Mouse (Mus musculus): ENCODE results near the gene Hhip.

GRCm38 (mm10) chr8:79945501-79946076 lies 112.2 kb downstream of the Hhip start:
- TF ChIP-seq POLR2A (IDR thresholded peaks at IDR 0.05; ENCODE audit: borderline replicate concordance, extremely low read depth, insufficient read depth, insufficient read length, poor library complexity, severe bottlenecking), result no peak
- no peak for TF ChIP-seq CTCF (IDR thresholded peaks at IDR 0.05; ENCODE audit: borderline replicate concordance, extremely low read depth, insufficient read depth, insufficient read length)

Data from brain, embryonic 14.5 days (tissue).